Mouse (Mus musculus) thymus, adult 18-20 months (tissue): ENCODE data around the gene Mycbp2.

Experiments
- DNase-seq, 2 experiments: peaks; one replicate each; pipeline ENCODE4 v3.0.0; 2022; ENCODE audit warnings: mixed read lengths in 2 of 2

The Mycbp2 gene

GRCm38 (mm10) chr14:103346729-103347505 lies at the start of gene Mycbp2:
Mycbp2 (minus strand) TSS chr14:103346814.
- peak; percentile 94 to 95 for DNase-seq

GRCm38 (mm10) chr14:103392391-103392790 lies 45.8 kb upstream of the Mycbp2 start:
- no peak for DNase-seq

DNA sequence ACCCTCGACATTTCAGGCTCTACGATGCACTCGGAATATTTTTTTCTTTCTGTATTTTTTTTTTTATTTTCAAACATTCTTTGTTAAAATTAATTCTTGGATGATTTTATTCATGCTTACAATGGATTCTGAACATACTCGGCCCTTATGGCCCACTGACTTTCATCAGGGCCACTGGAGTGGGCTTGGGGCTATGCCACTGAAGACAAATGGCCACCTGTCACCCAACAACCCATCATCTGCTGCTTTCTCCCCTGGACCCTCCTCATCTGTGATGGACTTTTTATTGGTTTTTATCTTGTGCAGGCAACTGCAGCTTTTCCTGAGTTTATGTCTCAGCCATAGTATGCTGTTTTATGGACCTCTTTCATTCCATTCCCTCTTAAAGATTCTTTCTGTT lies 40.8 kb upstream of the Mycbp2 start:
- no peak for DNase-seq

GRCm38 (mm10) chr14:103386871-103387270 lies 40.3 kb upstream of the Mycbp2 start:
- DNase-seq = no peak

GRCm38 (mm10) chr14:103385084-103385610 lies 38.5 kb upstream of the Mycbp2 start:
- DNase-seq = no peak

- no peak for DNase-seq
Measured at GRCm38 (mm10) chr14:103378703-103379102, 32.1 kb upstream of the Mycbp2 start.

GRCm38 (mm10) chr14:103376765-103377164 lies 30.2 kb upstream of the Mycbp2 start:
- DNase-seq = no peak

DNA sequence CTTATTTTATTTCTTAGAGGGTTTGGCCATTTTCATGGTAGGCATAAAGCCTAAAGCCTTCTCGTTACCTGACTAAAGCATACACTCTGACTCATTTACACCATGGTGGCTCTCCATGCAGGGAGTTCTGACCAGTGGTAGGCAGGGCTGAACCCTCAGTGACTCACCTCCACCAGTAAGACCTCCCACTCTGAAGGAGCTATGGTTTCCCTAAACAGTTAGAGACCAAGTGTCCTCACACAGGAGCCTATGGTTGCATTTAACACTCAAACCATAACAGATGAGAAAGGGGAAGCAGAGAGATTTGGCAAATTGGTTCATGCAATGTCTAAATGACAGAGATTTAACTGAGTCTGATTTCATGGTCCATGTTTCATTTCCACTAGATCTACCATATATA lies 28.9 kb upstream of the Mycbp2 start:
- no peak for DNase-seq

- DNase-seq = no peak
Measured at GRCm38 (mm10) chr14:103363199-103363598, 16.6 kb upstream of the Mycbp2 start.

DNA sequence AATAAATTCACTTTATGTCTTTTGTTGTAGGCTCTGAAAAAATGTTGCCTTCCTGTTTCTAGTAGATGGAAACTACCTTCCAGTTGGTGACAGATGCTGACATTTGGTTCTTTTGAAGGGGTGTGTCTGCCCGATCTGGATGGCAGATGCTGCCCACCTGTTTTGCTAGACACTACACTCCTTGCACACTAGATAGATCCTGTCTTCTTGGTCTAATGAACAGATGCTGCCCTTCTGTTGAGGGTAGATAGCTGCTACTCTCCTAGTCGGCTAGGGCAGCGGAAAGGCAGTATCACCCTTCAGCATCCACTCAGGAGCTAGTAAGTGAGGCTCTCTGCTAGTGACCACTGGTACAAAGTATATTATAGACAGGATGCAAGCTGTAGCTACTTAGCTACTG lies 9.5 kb upstream of the Mycbp2 start:
- no peak for DNase-seq

GRCm38 (mm10) chr14:103354396-103355352 lies 8.1 kb upstream of the Mycbp2 start:
- no peak for DNase-seq

GRCm38 (mm10) chr14:103345858-103346728 lies 521 bp downstream of the Mycbp2 start:
- peak; percentile 55 to 62 for DNase-seq

GRCm38 (mm10) chr14:103345486-103345857 lies 1.1 kb downstream of the Mycbp2 start:
- no peak for DNase-seq

- DNase-seq = no peak
Measured at GRCm38 (mm10) chr14:103345011-103345410, 1.6 kb downstream of the Mycbp2 start.

- no peak for DNase-seq
Measured at GRCm38 (mm10) chr14:103343791-103344190, 2.8 kb downstream of the Mycbp2 start.

DNA sequence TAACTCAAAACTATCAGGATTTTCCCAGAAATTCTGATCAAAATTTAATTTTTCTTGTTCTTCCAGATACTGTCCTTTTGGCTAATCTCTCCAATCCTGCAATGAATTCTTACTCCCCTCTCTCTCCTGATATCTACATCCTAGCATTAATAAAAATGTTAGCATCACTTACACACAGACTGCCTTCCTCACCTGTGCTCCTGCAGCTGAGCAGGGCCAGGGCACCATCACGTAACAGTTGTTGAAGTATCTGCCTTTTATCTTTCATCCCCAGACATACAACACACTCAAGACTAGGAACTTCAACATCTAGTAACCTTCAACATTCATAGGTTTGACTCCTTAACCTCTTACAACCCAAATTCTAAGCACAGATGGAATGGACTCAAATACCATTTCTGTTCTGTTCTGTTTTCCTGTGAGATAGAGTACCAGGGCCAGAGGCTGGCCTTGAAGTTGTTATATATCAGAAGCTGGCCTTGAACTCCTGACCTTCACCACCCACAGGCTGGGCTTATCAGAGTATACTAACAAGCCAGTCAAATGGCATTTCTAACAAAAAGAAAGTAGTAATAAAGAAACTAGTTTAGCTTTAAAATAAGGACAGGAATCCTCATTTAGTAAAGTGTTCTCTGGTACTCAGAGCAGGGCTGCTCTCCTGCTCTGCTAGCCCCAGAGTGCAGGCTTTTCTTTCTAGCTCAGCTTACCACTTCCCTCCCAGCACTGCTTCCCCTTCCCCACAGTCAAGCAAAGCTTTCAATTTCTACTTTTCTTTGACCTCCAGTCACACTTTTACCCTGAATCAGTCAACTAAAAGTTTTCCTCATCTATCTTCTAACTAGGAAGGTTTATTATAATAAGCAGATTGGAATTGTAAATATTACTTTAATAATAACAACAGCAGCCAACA lies 5.0 kb downstream of the Mycbp2 start:
- no peak for DNase-seq

- no peak for DNase-seq
Measured at GRCm38 (mm10) chr14:103312926-103313325, 33.7 kb downstream of the Mycbp2 start.

DNA sequence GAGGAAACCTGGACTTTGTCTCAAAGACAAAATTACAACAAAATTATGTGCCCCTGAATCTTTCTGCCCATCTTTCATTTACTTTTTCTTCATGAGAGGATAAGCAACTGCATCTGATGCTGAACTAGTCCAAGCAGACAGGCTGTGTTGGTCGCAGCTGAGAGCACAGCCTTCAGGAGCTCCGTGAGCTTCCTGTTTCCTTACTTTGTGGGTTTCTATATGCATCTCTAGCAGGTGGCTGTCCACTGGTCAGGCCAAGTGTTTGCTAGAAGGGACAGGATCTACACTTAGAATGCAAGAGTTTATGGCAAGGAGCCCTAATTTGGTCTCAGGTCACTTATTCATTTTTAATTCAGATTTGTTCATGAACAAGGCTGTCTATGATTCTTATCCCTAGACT lies 50.4 kb downstream of the Mycbp2 start:
- DNase-seq = no peak

GRCm38 (mm10) chr14:103286650-103287049 lies 60.0 kb downstream of the Mycbp2 start:
- DNase-seq = no peak

GRCm38 (mm10) chr14:103276667-103277066 lies 69.9 kb downstream of the Mycbp2 start:
- no peak for DNase-seq

DNA sequence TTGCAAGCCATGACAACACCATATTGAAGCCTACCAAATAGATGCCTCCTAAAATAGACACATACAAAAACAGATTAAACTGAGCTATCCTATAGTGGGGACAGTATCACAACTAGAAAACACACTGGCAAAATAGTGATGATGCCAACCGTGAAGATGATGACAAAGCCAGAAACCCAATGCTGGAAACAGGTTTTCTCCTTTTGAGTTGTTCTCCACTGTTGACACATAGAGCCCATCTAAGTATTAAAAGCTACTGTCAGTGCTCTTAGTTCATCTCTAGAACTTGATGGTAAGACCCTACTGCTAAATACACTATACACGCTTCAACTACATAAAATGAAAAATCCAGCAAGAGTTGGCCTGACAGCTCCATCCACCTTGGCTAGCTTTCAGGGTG lies 86.2 kb downstream of the Mycbp2 start:
- DNase-seq = no peak
